Mouse (Mus musculus) splenic B cell, adult 2 months (primary cell): ENCODE data around the gene Hps4.
A peak's percentile ranks its signal among the peaks of the same experiment; 100 is the strongest.

Experiments used
- DNase-seq: peaks from one replicate; pipeline ENCODE4 v3.0.0-alpha.2; 2011; ENCODE audit warnings: low read depth, low spot score
- H3K27me3 ChIP-seq: 2 replicates; pipeline ENCODE4 v1.6.1; 2012; ENCODE audit warnings: mild to moderate bottlenecking, low read length, moderate library complexity, mixed read lengths; ENCODE audit not compliant: control insufficient read depth, poor library complexity, insufficient read depth, severe bottlenecking
- H3K36me3 ChIP-seq: 2 replicates; pipeline ENCODE4 v1.6.1; 2012; ENCODE audit warnings: mild to moderate bottlenecking, low read length, moderate library complexity, mixed read lengths; ENCODE audit not compliant: control insufficient read depth, poor library complexity, insufficient read depth, severe bottlenecking

Hps4 gene

GRCm38 (mm10) chr5:112367929-112368328, 25.0 kb downstream of the Hps4 start:
- H3K27me3 ChIP-seq = no peaks in the 10 kb centered on the region
- peaks cover 3% of the 10 kb centered on the region for H3K36me3 ChIP-seq

DNA sequence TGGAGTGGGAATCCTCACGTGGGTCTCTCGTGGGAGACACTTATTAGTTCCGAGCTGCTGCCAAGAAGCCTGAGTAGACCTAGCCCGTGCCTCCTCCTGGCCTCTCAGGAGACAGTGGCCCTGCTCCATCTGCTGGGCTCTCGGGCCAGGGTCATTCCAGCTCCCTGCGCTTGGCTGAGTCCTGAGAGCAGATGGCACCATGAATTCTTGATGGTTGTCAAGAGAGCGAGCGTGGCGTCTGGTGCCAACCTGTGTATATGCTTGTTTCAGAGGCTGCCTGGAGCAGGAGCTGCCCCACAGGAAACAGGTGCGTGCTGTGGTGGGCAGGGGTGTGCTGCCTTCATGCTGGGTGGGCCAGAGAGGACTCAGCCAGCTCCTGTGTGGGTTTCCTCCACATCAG, 25.8 kb downstream of the Hps4 start:
- no peak for DNase-seq
- no peaks in the 10 kb centered on the region for H3K27me3 ChIP-seq
- peaks cover 3% of the 10 kb centered on the region for H3K36me3 ChIP-seq

More at GRCm38 (mm10) chr5:112367929-112368328, 25.0 kb downstream of the Hps4 start:
- no peak for DNase-seq

GRCm38 (mm10) chr5:112369326-112369725, 26.4 kb downstream of the Hps4 start:
- Histone ChIP-seq H3K36me3 (peaks cover 3% of the 10 kb centered on the region), H3K27me3 (no peaks in the 10 kb centered on the region)
- peak; percentile 47 for DNase-seq

DNA sequence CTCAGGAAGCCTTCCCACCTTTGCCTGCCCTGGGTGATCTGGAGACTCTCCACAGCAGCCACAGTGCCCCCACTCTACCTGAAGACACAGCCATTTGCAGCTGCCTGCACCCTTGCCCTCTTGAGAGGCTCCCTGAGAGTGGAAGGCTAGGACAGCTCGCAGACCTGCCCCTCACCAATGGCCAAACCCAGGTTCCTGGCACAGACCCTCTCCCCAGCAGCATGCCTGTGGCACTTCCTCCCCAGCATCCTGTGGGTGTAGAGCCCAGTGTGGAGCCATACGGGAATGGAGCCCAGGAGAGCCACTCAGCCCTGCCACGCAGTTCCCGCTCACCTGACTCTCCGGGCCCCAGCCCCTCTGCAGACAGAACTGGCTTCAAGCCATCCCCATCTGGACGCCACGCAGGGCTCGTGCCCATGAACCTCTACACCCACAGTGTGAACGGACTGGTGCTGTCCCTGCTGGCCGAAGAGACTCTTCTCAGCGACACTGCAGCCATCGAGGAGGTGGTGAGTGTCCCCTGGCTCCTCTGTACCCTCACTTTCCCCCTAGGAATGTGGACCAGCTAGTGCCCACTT, 27.4 kb downstream of the Hps4 start:
- H3K36me3 ChIP-seq = peaks cover 3% of the 10 kb centered on the region; the same call in 1 of the 2 replicates
- H3K27me3 ChIP-seq = no peaks in the 10 kb centered on the region
- DNase-seq = no peak

DNA sequence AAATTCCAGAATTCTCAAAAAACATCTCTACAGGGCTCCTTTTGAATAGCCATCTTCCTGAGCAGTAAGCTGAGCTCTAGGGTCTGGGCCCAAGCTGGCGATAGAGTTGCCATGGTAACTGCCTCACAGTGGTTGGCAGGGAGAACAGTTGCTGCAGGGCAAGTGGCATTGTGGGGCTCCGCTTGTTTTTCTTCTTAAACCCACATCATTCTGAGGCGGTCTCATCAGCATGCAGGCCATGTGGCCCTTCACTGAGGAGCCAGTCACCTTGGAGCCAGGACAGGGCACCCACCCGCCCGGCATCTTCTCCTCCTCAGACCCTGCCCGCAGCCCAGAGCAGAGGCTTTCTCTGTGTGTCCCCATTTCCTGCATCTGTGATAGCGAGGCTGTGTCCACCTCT, 29.1 kb downstream of the Hps4 start:
- Histone ChIP-seq H3K36me3 (peaks cover 3% of the 10 kb centered on the region), H3K27me3 (no peaks in the 10 kb centered on the region)
- DNase-seq = no peak

- H3K27me3 ChIP-seq = no peaks in the 10 kb centered on the region
- peaks cover 3% of the 10 kb centered on the region for H3K36me3 ChIP-seq
- DNase-seq = no peak
These were observed 33.2 kb downstream of the Hps4 start for GRCm38 (mm10) chr5:112376111-112376510.

GRCm38 (mm10) chr5:112377380-112377779, 34.5 kb downstream of the Hps4 start:
- H3K36me3 ChIP-seq = no peaks in the 10 kb centered on the region; the same call in 1 of the 2 replicates
- H3K27me3 ChIP-seq = no peaks in the 10 kb centered on the region
- no peak for DNase-seq

GRCm38 (mm10) chr5:112378716-112379115, 35.8 kb downstream of the Hps4 start:
- no peak for DNase-seq
- no peaks in the 10 kb centered on the region for H3K27me3 ChIP-seq
- H3K36me3 ChIP-seq = no peaks in the 10 kb centered on the region; the same call in 1 of the 2 replicates

- DNase-seq = no peak
- Histone ChIP-seq H3K27me3 (no peaks in the 10 kb centered on the region), H3K36me3 (no peaks in the 10 kb centered on the region; the same call in 1 of the 2 replicates)
These were observed 38.3 kb downstream of the Hps4 start for GRCm38 (mm10) chr5:112381154-112381553.

- DNase-seq = no peak
- H3K36me3 ChIP-seq = no peaks in the 10 kb centered on the region; the same call in 1 of the 2 replicates
- no peaks in the 10 kb centered on the region for H3K27me3 ChIP-seq
These were observed 39.2 kb downstream of the Hps4 start for GRCm38 (mm10) chr5:112382042-112382441.

DNA sequence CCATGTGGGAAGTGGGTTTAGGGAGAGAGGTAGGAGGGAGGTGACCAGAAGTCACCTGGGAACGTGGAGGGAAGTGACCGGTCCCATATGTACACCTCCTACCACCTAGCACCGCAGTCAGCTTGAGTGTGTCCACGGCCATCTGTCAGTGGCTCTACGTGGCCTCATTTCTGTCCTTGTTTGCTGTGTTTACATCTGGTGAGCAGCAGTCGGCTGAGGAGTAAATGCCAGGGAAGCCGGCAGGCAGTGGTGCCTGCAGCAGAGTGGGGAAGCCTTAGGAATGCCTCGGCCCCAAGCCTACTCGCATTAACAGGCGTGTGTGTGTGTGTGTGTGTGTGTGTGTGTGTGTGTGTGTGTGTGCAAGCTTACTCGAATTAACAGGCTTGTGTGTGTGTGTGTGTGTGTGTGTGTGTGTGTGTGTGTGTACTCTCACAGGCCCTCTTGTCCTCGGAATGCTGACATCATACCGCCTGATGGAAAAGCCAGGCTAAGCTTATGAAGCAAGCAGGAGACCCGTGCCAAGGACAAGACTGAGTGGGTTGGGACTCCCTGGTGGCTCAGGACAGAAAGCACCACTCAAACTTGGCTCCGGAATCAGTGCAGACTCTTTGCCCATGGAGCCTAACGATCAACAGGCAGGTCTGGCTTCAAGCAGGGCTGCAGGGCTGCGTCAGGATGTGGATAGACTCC, 39.9 kb downstream of the Hps4 start:
- H3K27me3 ChIP-seq = no peaks in the 10 kb centered on the region
- no peaks in the 10 kb centered on the region; the same call in 1 of the 2 replicates for H3K36me3 ChIP-seq
- no peak for DNase-seq

- Histone ChIP-seq H3K36me3 (no peaks in the 10 kb centered on the region), H3K27me3 (no peaks in the 10 kb centered on the region)
- peak; percentile 60 for DNase-seq
These were observed 42.1 kb downstream of the Hps4 start for GRCm38 (mm10) chr5:112384805-112385472.

GRCm38 (mm10) chr5:112385973-112386372, 43.1 kb downstream of the Hps4 start:
- Histone ChIP-seq H3K27me3 (no peaks in the 10 kb centered on the region), H3K36me3 (no peaks in the 10 kb centered on the region)
- peak; percentile 15 for DNase-seq

- DNase-seq = no peak
- Histone ChIP-seq H3K36me3 (no peaks in the 10 kb centered on the region), H3K27me3 (no peaks in the 10 kb centered on the region)
These were observed 46.5 kb downstream of the Hps4 start for GRCm38 (mm10) chr5:112389352-112389751.

DNA sequence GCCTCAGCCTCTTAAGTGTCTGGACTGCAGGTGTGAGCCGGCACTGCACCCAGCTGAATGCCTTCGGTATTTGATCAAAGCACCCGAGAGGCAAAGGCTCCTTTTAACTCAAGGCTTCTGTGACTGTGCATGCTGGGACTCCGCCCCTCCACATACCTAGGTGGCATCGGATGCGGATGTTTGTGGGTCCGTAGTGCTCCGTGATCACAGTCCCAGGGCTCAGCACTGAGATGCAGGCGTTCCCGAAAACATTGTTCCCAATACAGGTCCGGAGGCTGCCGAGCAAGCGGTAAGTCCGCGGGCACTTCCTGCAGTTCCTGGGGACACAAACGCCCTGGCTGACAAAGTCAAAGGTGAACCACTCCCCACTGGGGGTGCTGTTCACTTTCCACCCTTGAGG, 48.1 kb downstream of the Hps4 start:
- Histone ChIP-seq H3K27me3 (no peaks in the 10 kb centered on the region), H3K36me3 (no peaks in the 10 kb centered on the region)
- no peak for DNase-seq
